Mouse (Mus musculus): Measurements from ENCODE around the gene Pea15a.

GRCm38 (mm10) chr1:172197146-172197545 lies 9.5 kb downstream of the Pea15a start:
- no peak for TF ChIP-seq MXI1 (IDR thresholded peaks at IDR 0.05; ENCODE audit: low read depth, low read length)
- no peak for TF ChIP-seq RCOR1 (conservative IDR thresholded peaks at IDR 0.05; ENCODE audit: low read depth, low read length)
- no peak for TF ChIP-seq USF2 (conservative IDR thresholded peaks at IDR 0.05; ENCODE audit: low read depth, low read length)
- TF ChIP-seq POLR2AphosphoS2 (IDR thresholded peaks at IDR 0.05; ENCODE audit: low read depth, low read length) = no peak
- TF ChIP-seq KAT2A (IDR thresholded peaks at IDR 0.05; ENCODE audit: insufficient replicate concordance, low read length) = no peak
- no peak for TF ChIP-seq HCFC1 (IDR thresholded peaks at IDR 0.05; ENCODE audit: low read depth, low read length)
- no peak for TF ChIP-seq ELF1 (IDR thresholded peaks at IDR 0.05; ENCODE audit: low read depth, low read length)
